Mouse (Mus musculus) olfactory bulb, adult 2 months (tissue): Measurements from ENCODE around the gene Sorl1.

Experiments used
- CTCF ChIP-seq: fragments of 200-500 bp; IDR thresholded peaks from 2 replicates; pipeline ENCODE4 v1.5.1; 2012; ENCODE audit warnings: low read depth, mild to moderate bottlenecking, low read length, moderate library complexity; ENCODE audit not compliant: insufficient read depth
- POLR2A ChIP-seq: fragments of 200-500 bp; IDR thresholded peaks from 2 replicates; pipeline ENCODE4 v1.6.1; 2012; ENCODE audit warnings: mild to moderate bottlenecking, low read depth, low read length, moderate library complexity; ENCODE audit not compliant: insufficient read depth

DNA sequence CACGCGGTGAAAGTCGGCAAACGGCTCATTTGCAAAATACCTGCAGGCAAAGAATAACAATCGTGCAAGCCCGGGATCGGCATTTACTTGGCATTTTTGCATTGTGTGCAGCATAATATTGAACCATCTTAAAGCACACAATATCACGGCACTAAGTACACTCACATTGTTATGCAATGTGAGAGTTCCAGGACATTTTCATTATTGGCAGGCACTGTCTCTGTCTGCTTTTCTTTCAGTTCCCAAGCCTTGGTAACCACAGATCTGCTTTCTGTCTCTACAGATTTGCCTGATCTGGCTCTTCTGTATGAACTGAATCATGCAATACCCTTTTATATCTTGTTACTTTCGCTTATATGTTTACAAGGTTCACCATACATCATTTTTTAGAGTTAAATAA is 56.1 kb downstream of the Sorl1 start:
- TF ChIP-seq CTCF (no peak), POLR2A (no peak)
